Mouse (Mus musculus) liver, adult 2 months (tissue): ENCODE measurements around the gene Disc1. TPM values are rescaled to one million over a fixed set of nuclear protein-coding genes. Genes with fewer than 3 reads are reported as not detected.

Experiments
- DNase-seq: peaks from one replicate; pipeline ENCODE4 v3.0.0-alpha.2; 2011; ENCODE audit warnings: low read depth, low spot score; ENCODE audit errors: extremely low read depth
- H3K27ac ChIP-seq: fragments of 200-500 bp; replicated peaks from 2 replicates; pipeline ENCODE4 v1.5.1; 2012; ENCODE audit warnings: low read depth, mild to moderate bottlenecking, control low read depth, inconsistent platforms, low read length; ENCODE audit not compliant: insufficient read depth
- H3K27me3 ChIP-seq: fragments of 200-500 bp; 2 replicates; pipeline ENCODE4 v1.6.1; 2012; ENCODE audit warnings: mild to moderate bottlenecking, moderate library complexity, low read length, inconsistent platforms; ENCODE audit not compliant: control insufficient read depth, insufficient read depth
- H3K36me3 ChIP-seq: fragments of 200-500 bp; 2 replicates; pipeline ENCODE4 v1.6.1; 2012; ENCODE audit warnings: low read length, inconsistent platforms; ENCODE audit not compliant: control insufficient read depth, insufficient read depth
- H3K4me1 ChIP-seq: fragments of 200-500 bp; 2 replicates; pipeline ENCODE4 v1.6.1; 2011; ENCODE audit warnings: low read length; ENCODE audit not compliant: control insufficient read depth, insufficient read depth
- H3K4me3 ChIP-seq: fragments of 200-500 bp; 2 replicates; pipeline ENCODE4 v1.5.1; 2011; ENCODE audit warnings: low read depth, mild to moderate bottlenecking, control low read depth, low read length, moderate library complexity; ENCODE audit not compliant: insufficient read depth
- H3K79me2 ChIP-seq: fragments of 200-500 bp; 2 replicates; pipeline ENCODE4 v1.6.1; 2012; ENCODE audit warnings: inconsistent platforms, mild to moderate bottlenecking, low read length, moderate library complexity; ENCODE audit not compliant: control insufficient read depth, insufficient read depth
- H3K9ac ChIP-seq: fragments of 200-500 bp; 2 replicates; pipeline ENCODE4 v1.6.1; 2012; ENCODE audit warnings: low read depth, mild to moderate bottlenecking, control low read depth, inconsistent platforms, low read length
- CTCF ChIP-seq: fragments of 200-500 bp; IDR thresholded peaks from 2 replicates; pipeline ENCODE4 v1.5.1; 2011; ENCODE audit warnings: low read depth, low read length, control low read depth
- POLR2A ChIP-seq: fragments of 200-500 bp; IDR thresholded peaks from 2 replicates; pipeline ENCODE4 v1.6.1; 2011; ENCODE audit warnings: low read length, control low read depth; ENCODE audit not compliant: insufficient read depth; ENCODE audit errors: extremely low read depth
- WGBS: fragments of 180-500 bp; shearing (Covaris S2); methylation state at CpG from one replicate; pipeline ENCODE4 v1.1.7; 2018; 5-methylcytosine and 5-hydroxymethylcytosine counted together
- polyA plus RNA-seq: library from polyadenylated mRNA; depleted of rRNA; stranded (reverse); fragments of >200 nt; gene quantifications from 2 replicates; pipeline ENCODE4 v1.2.3, GENCODE M21; 2012; rRNA removed
- total RNA-seq: library from RNA; depleted of rRNA; stranded (reverse); fragments of >200 nt; gene quantifications from 2 replicates; pipeline ENCODE4 v1.2.3, GENCODE M21; 2014; rRNA removed

The Disc1 gene
- total and polyA plus RNA-seq, 2 experiments = 0.16 to 0.37 TPM

DNA sequence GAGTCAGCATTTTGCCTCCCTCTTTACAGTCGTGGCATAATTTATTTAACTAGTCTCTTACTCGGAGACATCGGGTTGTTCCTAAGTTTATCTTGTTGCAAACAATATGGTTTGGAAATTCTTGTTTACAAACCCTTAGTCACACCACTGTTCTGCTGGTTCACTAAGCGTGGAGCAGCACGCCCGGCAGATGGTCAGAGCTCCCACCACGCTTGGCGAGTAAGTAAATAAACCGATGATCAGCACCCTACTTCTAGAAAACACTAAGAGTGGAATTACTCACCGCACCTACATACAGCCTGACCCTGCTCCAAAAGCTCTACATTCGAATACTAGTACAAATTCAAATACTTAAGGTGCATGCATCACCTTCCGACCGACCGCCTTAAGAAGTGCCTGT lies 256.0 kb downstream of the Disc1 start:
- WGBS = 75% methylated on average over 14 of the region's 14 CpGs
- Histone ChIP-seq H3K36me3 (no peaks in the 10 kb centered on the region), H3K27ac (no peak overlapping the region), H3K27me3 (no peaks in the 10 kb centered on the region), H3K79me2 (no peaks in the 10 kb centered on the region), H3K4me1 (peaks cover 8% of the 10 kb centered on the region), H3K9ac (no peak overlapping the region), H3K4me3 (no peak overlapping the region)
- no peak for DNase-seq
- no peak for TF ChIP-seq CTCF
- no peak for TF ChIP-seq POLR2A

Other genes starting within 250 kb of the Disc1 start
- gene Gnpat, start 191.2 kb upstream of the Disc1 start, total RNA-seq = 25.0 and 30.1 TPM in 2 replicates
- gene Gnpat, start 191.2 kb upstream of the Disc1 start, polyA plus RNA-seq = 27.5 and 28.7 TPM in 2 replicates
- 17.7 and 18.7 TPM in 2 replicates for gene 2810004N23Rik, start 191.1 kb upstream of the Disc1 start, total RNA-seq
- gene 2810004N23Rik, start 191.1 kb upstream of the Disc1 start, polyA plus RNA-seq = 11.5 and 13.1 TPM in 2 replicates
- gene Exoc8, start 156.5 kb upstream of the Disc1 start, total RNA-seq = 7.0 and 8.3 TPM in 2 replicates
- 4.3 and 4.7 TPM in 2 replicates for gene Exoc8, start 156.5 kb upstream of the Disc1 start, polyA plus RNA-seq
- gene Sprtn, start 156.3 kb upstream of the Disc1 start, total RNA-seq = 5.4 and 6.3 TPM in 2 replicates
- gene Sprtn, start 156.3 kb upstream of the Disc1 start, polyA plus RNA-seq = 4.4 and 4.8 TPM in 2 replicates
- 11.2 and 13.8 TPM in 2 replicates for gene Egln1, start 104.9 kb upstream of the Disc1 start, total RNA-seq
- gene Egln1, start 104.9 kb upstream of the Disc1 start, polyA plus RNA-seq = 12.1 and 17.0 TPM in 2 replicates
- 21.6 and 23.0 TPM in 2 replicates for gene Tsnax, start 41.2 kb upstream of the Disc1 start, total RNA-seq
- 17.1 and 17.9 TPM in 2 replicates for gene Tsnax, start 41.2 kb upstream of the Disc1 start, polyA plus RNA-seq